Mouse (Mus musculus) macrophage (primary cell): ENCODE measurements around the gene Crim1. TPM values are rescaled to one million over a fixed set of nuclear protein-coding genes. Genes with fewer than 3 reads are reported as not detected.

Experiments
- H3K27ac ChIP-seq: fragments of 350-480 bp; formaldehyde crosslinking; 2 replicates; pipeline ENCODE4 v1.9.0; 2021
- H3K36me3 ChIP-seq: fragments of 350-480 bp; formaldehyde crosslinking; 2 replicates; pipeline ENCODE4 v1.9.0; 2021; ENCODE audit errors: inconsistent target
- H3K4me3 ChIP-seq: fragments of 350-480 bp; formaldehyde crosslinking; 2 replicates; pipeline ENCODE4 v1.9.0; 2021; ENCODE audit errors: inconsistent target
- H3K79me2 ChIP-seq: fragments of 350-480 bp; formaldehyde crosslinking; 2 replicates; pipeline ENCODE4 v1.9.0; 2021; ENCODE audit errors: inconsistent target
- WGBS: methylation state at CpG from one replicate; pipeline ENCODE4 v1.1.7; 2026; ENCODE audit warnings: inconsistent platforms; ENCODE audit not compliant: missing documents; 5-methylcytosine and 5-hydroxymethylcytosine counted together
- polyA plus RNA-seq: library from polyadenylated mRNA; stranded (reverse); fragments of 250-400 nt; gene quantifications from 3 replicates; pipeline ENCODE4 v1.2.4, GENCODE M21; 2018; ENCODE audit warnings: inconsistent platforms

The Crim1 gene
- polyA plus RNA-seq, 1 experiment from 2014 or later, result 1.9 TPM

DNA sequence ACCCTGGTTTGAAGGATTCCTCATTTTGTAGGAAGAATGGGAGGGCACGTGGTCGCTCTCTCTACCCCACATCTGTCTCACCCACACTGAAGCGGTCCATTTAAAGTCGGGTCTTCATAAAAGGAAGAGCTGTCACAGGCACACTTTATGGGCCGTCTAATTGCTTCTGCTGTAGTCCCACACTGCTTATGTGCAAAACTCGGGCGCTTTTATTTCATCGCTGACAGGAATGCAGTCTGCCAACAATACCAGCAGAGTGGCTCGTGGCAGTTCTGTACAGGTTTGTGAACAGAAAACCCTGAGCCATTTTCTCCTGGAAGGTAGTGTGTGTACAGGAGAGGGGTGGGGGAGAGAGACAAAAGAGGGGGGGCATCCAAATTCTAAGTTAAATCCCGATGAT, 23.9 kb downstream of the Crim1 start:
- Histone ChIP-seq H3K4me3 (no peak overlapping the region), H3K36me3 (no peaks in the 10 kb centered on the region), H3K79me2 (no peaks in the 10 kb centered on the region), H3K27ac (no peak overlapping the region)
- 74% methylated on average over 10 of the region's 10 CpGs for WGBS

DNA sequence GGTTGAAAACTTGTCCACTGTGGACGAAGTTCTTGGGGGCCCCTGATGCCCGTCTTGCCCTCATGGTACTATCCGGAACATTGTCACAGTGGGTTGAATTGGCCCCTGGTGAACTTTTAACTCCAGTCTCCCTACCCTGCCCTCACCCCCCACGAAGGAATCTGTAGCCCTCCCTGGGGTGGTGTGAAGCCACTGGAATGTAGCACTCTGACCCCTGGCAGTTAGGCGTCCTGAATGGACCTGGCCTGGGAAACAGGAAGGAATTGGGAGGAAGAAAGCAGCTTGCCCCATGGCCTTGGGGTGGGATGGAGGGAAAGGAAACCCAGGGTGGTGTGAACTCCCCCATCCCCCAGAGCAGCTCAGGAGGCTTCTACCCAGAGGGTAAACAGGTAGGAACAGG, 25.5 kb downstream of the Crim1 start:
- H3K36me3 ChIP-seq, result no peaks in the 10 kb centered on the region
- no peak overlapping the region for H3K4me3 ChIP-seq
- no peaks in the 10 kb centered on the region for H3K79me2 ChIP-seq
- no peak overlapping the region for H3K27ac ChIP-seq
- WGBS, result 91% methylated on average over 5 of the region's 5 CpGs

DNA sequence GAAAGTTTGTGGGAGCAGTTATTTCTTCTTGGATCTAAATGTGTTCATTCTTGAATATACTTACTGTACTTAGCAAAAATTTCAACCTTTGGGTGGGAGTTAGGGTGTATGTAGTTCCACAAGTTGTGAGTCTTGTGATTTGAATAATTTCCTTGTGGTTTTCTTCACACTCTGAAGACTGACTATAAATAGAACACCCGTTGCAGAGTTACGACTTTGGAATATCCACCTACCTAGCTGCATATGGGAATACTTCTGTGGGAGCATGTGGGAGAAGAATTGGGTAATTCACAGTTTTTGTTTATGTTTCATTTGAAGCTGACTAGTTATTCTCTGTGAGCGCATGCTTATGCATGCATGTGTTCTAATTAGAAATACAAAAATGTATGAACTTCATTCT, 27.2 kb downstream of the Crim1 start:
- no peak overlapping the region for H3K4me3 ChIP-seq
- H3K27ac ChIP-seq, result no peak overlapping the region
- H3K79me2 ChIP-seq, result no peaks in the 10 kb centered on the region
- H3K36me3 ChIP-seq, result no peaks in the 10 kb centered on the region
- WGBS, result 47% methylated on average over 3 of the region's 3 CpGs

DNA sequence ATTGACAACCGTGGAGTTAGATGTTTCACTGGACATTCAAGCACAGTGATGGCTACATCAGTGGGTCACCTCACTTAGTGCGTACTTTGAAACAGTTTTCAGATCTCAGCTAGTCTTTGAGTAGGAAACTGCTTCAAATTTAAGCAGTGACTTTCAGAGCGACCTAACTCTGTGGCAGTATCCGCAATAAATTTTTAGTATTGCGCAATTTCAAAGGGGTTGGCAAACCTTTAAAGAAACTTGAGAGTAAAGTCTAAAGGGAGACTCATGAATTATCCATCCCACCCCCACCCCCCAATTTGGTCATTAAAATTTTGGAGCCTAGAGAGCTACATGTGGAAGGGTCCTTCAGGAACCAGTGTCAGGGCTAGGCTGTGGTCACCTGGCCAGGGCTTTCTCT, 31.5 kb downstream of the Crim1 start:
- H3K4me3 ChIP-seq, result no peak overlapping the region
- WGBS, result 76% methylated on average over 5 of the region's 5 CpGs
- H3K79me2 ChIP-seq, result no peaks in the 10 kb centered on the region
- H3K36me3 ChIP-seq, result no peaks in the 10 kb centered on the region
- no peak overlapping the region for H3K27ac ChIP-seq

DNA sequence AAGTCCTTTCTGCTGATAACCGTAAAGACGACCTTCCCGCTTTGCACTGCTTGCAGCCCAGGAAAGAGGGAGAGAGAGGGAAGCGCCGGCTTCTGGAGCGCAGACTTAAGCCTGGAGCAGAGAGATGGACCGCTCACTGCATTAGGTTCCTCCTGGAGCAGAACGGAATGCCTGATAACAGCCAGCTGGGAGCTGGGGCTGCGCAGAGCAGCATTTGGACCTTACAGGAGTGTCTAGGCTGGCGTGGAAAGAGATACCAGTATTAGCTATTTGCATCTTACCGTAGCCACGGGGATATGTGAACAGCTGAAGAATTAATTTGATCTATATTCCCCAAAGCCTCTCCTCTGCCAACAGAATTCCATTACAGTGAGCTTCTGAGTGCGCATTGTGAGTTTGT, 32.7 kb downstream of the Crim1 start:
- 97% methylated on average over 13 of the region's 13 CpGs for WGBS
- H3K4me3 ChIP-seq, result no peak overlapping the region
- H3K27ac ChIP-seq, result no peak overlapping the region
- H3K36me3 ChIP-seq, result no peaks in the 10 kb centered on the region
- no peaks in the 10 kb centered on the region for H3K79me2 ChIP-seq

DNA sequence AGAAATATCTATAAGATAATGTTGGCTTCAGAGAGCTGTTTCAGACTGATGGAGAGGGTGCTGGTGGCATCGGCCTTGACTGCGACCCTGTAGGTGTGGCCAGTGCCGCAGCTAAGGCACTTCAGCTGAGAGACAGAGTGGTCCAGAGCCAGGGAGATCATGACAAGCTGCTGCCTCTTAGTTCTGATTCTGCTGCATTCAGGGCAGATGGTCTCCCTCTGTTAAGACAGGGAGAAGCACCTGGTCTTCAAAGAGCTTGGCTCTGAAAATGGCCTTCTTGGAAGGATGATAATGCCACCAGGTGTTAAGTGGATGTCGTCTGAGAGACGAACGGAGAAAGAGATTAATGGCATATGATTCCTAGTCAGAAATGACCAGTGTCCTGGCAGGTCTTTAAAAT, 33.8 kb downstream of the Crim1 start:
- no peaks in the 10 kb centered on the region for H3K79me2 ChIP-seq
- no peak overlapping the region for H3K4me3 ChIP-seq
- no peak overlapping the region for H3K27ac ChIP-seq
- WGBS, result 94% methylated on average over 6 of the region's 6 CpGs
- H3K36me3 ChIP-seq, result no peaks in the 10 kb centered on the region

DNA sequence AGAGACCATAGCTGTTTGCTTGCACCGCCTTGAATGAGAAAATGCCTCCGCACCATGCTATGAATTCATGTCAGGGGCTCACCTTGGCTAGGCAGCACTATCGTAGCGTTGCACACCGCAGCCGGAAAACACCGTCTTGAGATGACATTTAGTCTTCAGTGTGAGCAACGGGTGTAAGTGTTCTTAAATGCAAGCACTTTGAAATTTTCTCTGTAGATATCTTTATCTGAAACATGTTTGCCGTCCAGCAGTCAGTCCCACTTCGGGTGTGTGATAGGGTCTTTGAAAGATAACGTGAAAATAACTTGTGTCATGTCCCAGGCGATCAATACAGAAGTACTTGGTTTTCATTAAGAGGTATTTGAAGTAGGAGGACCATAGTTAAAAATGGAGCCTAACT, 36.1 kb downstream of the Crim1 start:
- H3K79me2 ChIP-seq, result no peaks in the 10 kb centered on the region
- H3K36me3 ChIP-seq, result no peaks in the 10 kb centered on the region
- H3K4me3 ChIP-seq, result no peak overlapping the region
- WGBS, result 93% methylated on average over 12 of the region's 12 CpGs
- H3K27ac ChIP-seq, result no peak overlapping the region

DNA sequence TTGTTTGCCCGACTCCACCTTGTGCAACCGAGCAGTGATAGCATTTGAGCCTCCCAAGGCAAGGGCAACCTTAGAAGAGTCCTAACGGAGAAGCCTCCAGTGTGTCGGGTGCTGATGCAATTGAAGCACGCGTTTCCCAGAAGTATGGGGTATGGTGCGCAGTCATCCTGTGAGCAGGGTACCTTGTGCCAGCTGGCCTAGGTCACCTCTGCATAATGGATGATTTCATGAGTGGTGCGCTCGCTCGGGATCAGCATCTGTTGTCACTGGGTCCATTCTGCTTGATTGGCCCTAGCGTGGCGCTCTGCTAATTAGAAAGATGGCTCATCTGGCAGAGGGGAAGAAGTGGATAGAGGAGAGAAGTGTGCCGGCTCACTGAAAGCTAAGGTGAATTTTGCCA, 37.9 kb downstream of the Crim1 start:
- Histone ChIP-seq H3K36me3 (no peaks in the 10 kb centered on the region), H3K27ac (no peak overlapping the region), H3K79me2 (no peaks in the 10 kb centered on the region), H3K4me3 (no peak overlapping the region)
- WGBS, result 97% methylated on average over 13 of the region's 13 CpGs

DNA sequence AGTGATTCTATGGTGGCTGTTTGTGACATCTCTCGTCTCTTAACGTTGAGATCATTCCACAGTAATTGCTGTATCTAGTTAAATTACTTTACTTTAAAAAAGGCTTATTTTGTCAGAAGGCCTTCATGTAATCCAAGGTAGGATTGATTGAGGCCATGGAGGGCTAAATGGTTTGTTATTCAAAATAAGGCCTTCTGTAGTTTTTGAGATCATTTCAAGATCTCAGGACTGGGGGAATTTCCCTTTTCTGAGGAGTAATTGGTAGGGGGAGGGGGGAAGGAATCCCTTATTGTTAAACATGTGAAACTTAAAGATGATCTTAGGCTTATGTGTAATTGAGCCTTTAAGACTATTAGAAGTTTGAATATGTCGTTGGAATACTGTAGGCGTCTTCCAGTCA, 40.1 kb downstream of the Crim1 start:
- no peaks in the 10 kb centered on the region for H3K79me2 ChIP-seq
- H3K36me3 ChIP-seq, result no peaks in the 10 kb centered on the region
- H3K4me3 ChIP-seq, result no peak overlapping the region
- no peak overlapping the region for H3K27ac ChIP-seq
- WGBS, result 87% methylated on average over 4 of the region's 4 CpGs

DNA sequence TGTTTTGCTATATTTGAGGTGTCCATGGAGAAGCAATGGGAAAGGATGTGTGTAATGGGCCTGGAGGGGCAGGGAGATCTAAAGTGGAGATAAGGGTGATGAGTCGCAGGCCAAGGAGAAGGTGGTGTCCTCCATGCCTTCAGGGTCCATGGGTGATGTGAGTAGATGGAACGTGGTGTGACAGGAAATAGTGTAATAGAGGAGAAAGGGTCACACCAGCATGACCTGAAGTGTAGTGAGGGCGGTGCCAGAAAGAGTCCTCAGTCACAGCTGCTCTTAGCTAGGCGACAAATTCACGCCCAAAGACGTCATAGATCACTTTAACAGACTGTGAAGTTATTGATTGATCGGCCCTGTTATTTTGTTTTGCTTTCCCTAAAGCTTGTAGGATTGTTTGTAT, 41.2 kb downstream of the Crim1 start:
- no peak overlapping the region for H3K27ac ChIP-seq
- no peaks in the 10 kb centered on the region for H3K36me3 ChIP-seq
- no peaks in the 10 kb centered on the region for H3K79me2 ChIP-seq
- H3K4me3 ChIP-seq, result no peak overlapping the region
- WGBS, result 88% methylated on average over 7 of the region's 7 CpGs

DNA sequence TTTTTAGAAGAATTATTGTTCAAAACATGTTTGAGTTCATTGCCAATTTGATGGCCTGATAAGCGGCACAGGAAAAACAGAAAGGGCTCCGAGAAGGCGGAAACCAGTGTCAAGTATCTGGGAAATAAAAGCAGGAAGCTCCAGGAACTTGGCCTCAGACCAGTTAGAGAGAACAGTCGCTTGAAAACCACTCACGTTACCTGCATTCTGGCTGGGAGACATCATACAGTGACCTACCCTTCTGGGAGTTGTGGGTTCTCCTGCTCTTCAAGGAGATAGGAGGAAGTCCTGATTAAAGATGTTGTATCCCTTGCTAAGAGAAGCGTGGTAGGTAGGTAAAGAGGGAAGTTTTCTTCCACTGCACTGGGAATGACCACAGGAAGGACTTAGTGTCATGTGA, 44.7 kb downstream of the Crim1 start:
- H3K27ac ChIP-seq, result no peak overlapping the region
- H3K4me3 ChIP-seq, result no peak overlapping the region
- no peaks in the 10 kb centered on the region for H3K36me3 ChIP-seq
- WGBS, result 58% methylated on average over 6 of the region's 6 CpGs
- H3K79me2 ChIP-seq, result no peaks in the 10 kb centered on the region

DNA sequence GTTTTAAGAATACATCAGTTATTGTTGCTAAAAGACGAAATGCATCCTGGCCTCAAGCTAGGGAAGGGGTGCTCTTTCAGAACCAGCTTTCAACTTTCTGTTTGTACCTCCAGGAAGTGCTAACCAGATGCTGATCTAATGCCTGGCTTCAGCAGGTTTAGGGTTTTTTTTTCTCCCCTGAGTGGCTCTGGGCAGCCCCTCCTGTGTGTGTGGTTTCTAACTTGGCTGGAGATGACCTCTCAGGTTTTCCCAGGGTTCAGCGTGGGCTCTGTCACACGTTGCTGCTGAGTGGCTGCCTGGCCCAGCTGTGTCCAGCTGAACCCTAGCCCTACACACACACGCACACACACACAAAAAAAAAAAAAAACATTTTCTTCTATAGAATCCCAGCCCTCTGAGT, 45.4 kb downstream of the Crim1 start:
- no peak overlapping the region for H3K27ac ChIP-seq

DNA sequence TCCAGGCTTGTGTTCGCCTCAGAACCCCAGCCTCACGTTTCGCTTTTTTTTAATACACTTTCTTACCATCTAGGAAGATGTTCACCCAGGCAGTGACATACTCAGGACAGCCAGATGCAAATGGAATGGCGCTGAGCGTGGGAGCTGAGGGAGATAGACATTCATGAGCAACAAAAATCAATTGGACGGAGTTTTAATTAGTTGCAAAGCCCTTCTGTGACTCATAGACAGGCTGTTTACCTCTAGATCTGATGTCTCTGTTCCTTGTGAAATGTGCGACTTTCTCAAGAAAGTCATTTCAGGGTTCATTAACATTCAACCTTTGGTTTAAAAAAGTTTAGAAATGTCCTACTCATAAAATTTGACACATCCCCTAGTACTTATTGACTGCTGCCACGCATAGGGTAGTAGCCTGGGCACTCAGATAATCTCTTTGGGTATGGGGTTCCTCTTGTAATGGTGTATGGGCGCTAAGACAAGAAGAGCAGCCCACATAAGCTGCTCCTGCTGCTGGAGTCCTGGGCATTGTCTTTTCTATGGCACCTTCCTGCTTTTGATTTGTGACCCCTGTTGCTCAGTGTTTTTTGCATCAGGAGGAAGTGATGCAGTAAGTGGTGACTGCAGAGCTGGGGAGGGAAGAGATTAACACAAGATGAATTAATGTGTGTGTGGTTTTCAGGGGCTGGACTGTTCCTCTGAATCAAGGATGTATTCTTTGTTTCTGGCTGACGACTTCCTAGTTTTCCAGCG, 46.8 kb downstream of the Crim1 start:
- Histone ChIP-seq H3K4me3 (no peak overlapping the region), H3K36me3 (no peaks in the 10 kb centered on the region), H3K27ac (peak overlapping the region; percentile 19), H3K79me2 (no peaks in the 10 kb centered on the region)
- 50% methylated on average over 11 of the region's 11 CpGs for WGBS

More for the DNA sequence above, 45.4 kb downstream of the Crim1 start:
- WGBS, result 26% methylated on average over 4 of the region's 4 CpGs
- Histone ChIP-seq H3K4me3 (no peak overlapping the region), H3K79me2 (no peaks in the 10 kb centered on the region), H3K36me3 (no peaks in the 10 kb centered on the region)

DNA sequence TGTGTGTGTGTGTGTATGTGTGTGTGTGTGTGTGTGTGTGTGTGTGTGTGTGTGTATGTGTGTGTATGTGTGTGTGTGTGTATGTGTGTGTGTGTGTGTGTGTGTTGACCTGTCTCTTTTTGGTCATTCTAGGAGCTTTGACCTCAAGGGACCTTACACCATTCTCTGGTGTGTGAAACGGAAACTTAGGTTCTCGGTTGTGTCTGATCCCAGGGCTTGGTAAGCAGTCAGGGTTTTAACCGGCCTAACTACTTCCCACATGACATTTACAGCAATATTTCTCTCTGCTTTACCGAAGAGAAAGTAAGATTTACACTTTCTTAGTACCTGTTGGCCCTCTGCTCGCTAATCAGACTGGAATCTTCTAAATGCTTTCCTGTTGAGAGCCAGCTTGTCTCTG, 48.1 kb downstream of the Crim1 start:
- Histone ChIP-seq H3K27ac (no peak overlapping the region), H3K36me3 (no peaks in the 10 kb centered on the region), H3K79me2 (no peaks in the 10 kb centered on the region), H3K4me3 (no peak overlapping the region)
- WGBS, result 24% methylated on average over 5 of the region's 5 CpGs

DNA sequence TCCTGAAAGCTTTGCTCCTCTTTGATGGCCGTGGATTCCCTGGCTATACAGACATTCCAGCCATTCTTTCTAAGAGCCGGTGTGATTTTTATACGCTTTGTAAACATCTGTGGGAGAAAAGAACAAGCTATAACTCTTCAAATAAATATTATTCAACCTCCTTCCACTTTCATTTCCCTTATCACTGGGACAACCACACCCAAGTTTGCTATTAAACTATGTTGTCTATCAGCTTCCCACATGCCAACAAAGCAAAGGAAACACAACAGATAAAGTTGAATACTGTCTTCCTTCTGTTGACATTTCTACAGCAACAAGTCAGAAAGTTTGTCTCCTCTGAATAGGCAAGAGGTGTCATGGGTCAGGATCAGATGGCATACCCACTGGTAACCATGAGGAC, 48.9 kb downstream of the Crim1 start:
- Histone ChIP-seq H3K27ac (no peak overlapping the region), H3K79me2 (no peaks in the 10 kb centered on the region), H3K36me3 (no peaks in the 10 kb centered on the region), H3K4me3 (no peak overlapping the region)
- WGBS, result 88% methylated on average over 3 of the region's 3 CpGs
